Mouse (Mus musculus): ENCODE data around the gene Lefty2. TPM values are rescaled to one million over a fixed set of nuclear protein-coding genes. Genes with fewer than 3 reads are reported as not detected.
"Not testable (repeated sequence)": the region's sequence is repeated elsewhere in the genome, so short reads cannot be mapped to it uniquely, and the experiment has no call there.

Lefty2 gene
- polyA plus RNA-seq, 1 experiment from 2014 or later, result 0.27 TPM

DNA sequence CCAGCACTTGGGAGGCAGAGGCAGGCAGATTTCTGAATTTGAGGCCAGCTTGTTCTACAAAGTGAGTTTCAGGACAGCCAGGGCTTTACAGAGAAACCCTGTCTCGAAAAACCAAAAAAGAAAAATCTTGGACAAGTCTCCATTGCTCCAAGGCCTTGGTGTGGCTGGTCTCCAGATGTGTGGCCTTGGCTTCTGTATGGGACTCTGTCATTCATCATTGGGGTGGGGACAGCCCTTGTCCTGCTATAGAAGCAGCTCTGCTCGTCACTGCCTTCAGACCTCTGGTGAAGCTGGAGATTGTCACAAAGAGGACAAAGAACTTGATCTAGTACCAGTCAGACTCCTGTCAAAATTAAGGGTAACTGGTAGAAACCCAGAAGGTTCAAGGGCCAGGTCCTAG lies 18.3 kb upstream of the Lefty2 start:
- Histone ChIP-seq H3K9me3 (no peaks in the 10 kb centered on the region), H3K4me3 (no peak overlapping the region), H3K9ac (no peak overlapping the region), H3K27ac (no peak overlapping the region), H3K4me1 (no peaks in the 10 kb centered on the region), H3K4me2 (replicated peaks) (no peak overlapping the region), H3K36me3 (no peaks in the 10 kb centered on the region), H3K27me3 (no peaks in the 10 kb centered on the region)
- 67% methylated on average over 2 of the region's 2 CpGs for WGBS
- no peak for ATAC-seq (ENCODE audit: low FRiP score, low read depth)

DNA sequence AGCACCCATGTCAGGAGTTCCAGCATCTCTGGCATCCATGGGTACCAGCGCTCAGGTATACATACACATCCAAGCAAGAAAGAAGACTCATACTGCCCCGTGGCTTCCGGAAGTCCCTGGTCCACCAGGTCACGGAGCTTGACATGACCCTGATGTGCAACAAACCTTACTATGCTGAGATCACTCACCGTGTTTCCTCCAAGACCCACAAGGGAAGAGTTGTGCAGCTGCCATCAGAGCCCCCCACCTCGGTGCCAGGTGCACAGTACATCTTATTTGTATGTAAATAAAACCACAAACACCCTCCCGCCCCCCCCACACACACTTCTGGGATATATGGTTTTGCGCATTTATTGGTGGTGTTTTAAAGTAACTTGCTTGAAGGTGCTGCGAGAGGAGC lies 17.8 kb upstream of the Lefty2 start:
- H3K27ac ChIP-seq, result no peak overlapping the region
- WGBS, result 85% methylated on average over 9 of the region's 9 CpGs
- ATAC-seq (ENCODE audit: low FRiP score, low read depth), result no peak
- no peak overlapping the region for H3K9ac ChIP-seq
- H3K9me3 ChIP-seq, result no peaks in the 10 kb centered on the region
- H3K27me3 ChIP-seq, result no peaks in the 10 kb centered on the region
- H3K4me1 ChIP-seq, result no peaks in the 10 kb centered on the region
- no peak overlapping the region for H3K4me2 ChIP-seq (replicated peaks)
- H3K4me3 ChIP-seq, result no peak overlapping the region
- H3K36me3 ChIP-seq, result no peaks in the 10 kb centered on the region

GRCm38 (mm10) chr1:180877466-180877865 lies 15.4 kb upstream of the Lefty2 start:
- no peak overlapping the region for H3K9ac ChIP-seq

DNA sequence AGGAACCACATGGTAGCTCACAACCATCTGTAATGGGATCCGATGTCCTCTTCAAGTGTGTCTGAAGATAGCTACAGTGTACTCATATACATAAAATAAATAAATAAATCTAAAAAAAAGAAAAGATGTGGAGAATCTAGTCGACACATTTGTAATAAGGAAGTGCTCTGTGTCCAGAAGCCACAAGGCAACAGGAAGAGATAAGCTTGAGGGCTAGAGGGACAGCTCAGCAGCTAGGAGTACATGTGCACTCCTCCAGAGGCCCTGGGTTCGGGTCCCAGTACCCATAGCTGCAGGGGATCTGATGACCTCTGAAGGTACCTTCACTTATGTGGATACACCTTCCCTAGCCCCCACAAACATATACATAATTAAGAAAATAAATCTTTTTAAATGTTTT lies 11.1 kb upstream of the Lefty2 start:
- H3K9me3 ChIP-seq, result no peaks in the 10 kb centered on the region
- H3K9ac ChIP-seq, result no peak overlapping the region
- H3K36me3 ChIP-seq, result no peaks in the 10 kb centered on the region
- ATAC-seq (ENCODE audit: low FRiP score, low read depth), result no peak
- H3K27me3 ChIP-seq, result no peaks in the 10 kb centered on the region
- H3K4me3 ChIP-seq, result no peak overlapping the region
- H3K4me2 ChIP-seq (replicated peaks), result no peak overlapping the region
- H3K4me1 ChIP-seq, result no peaks in the 10 kb centered on the region
- H3K27ac ChIP-seq, result no peak overlapping the region
- 79% methylated on average over 3 of the region's 3 CpGs for WGBS

More at GRCm38 (mm10) chr1:180877466-180877865, 15.4 kb upstream of the Lefty2 start:
- 79% methylated on average over 4 of the region's 4 CpGs for WGBS
- Histone ChIP-seq H3K4me1 (no peaks in the 10 kb centered on the region), H3K9me3 (no peaks in the 10 kb centered on the region), H3K4me2 (replicated peaks) (no peak overlapping the region), H3K36me3 (no peaks in the 10 kb centered on the region), H3K27ac (no peak overlapping the region), H3K27me3 (no peaks in the 10 kb centered on the region), H3K4me3 (no peak overlapping the region)
- no peak for ATAC-seq (ENCODE audit: low FRiP score, low read depth)

DNA sequence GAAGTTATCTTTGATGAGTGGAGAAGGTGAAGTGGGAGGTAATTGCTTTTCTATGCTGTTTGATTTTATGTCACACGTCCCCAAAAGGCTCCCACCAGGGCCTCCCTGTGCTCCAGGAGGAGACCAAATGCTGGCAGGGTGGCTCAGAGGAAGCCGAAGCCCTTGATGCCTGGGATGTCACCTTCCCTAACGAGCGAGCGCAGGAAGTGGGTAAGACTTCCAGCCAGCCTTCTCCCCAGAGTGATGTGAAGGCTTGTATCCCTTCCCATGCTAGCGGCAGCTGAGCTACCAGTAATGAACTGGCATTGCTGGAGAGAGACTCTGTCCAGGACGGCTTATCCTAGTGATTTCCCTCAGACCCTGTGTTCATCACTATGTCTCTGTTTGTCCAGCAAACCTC lies 9.2 kb upstream of the Lefty2 start:
- H3K4me3 ChIP-seq, result no peak overlapping the region
- H3K9me3 ChIP-seq, result no peaks in the 10 kb centered on the region
- ATAC-seq (ENCODE audit: low FRiP score, low read depth), result no peak
- no peaks in the 10 kb centered on the region for H3K27me3 ChIP-seq
- H3K9ac ChIP-seq, result no peak overlapping the region
- WGBS, result 21% methylated on average over 7 of the region's 7 CpGs
- no peaks in the 10 kb centered on the region for H3K36me3 ChIP-seq
- H3K4me2 ChIP-seq (replicated peaks), result no peak overlapping the region
- H3K27ac ChIP-seq, result no peak overlapping the region
- H3K4me1 ChIP-seq, result peaks cover 6% of the 10 kb centered on the region

DNA sequence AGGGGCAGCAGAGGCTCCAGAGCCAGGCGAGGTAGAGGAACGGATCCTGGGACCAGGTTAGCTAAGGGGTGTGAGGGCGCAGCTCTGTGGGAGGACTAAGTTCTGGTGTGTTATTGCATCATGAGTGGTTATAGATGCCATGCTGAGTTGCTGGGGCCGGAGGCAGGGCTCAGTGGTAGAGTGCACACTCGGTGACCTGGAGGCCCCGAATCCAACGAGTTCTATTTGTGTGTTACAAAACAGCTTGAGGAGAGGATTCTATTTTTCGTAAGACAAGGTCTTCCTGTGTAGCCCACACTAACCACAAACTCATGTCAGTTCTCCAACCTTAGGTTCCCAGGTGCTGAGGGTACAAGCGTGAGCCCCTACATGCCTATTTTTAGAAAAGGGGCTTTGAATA lies 8.4 kb upstream of the Lefty2 start:
- Histone ChIP-seq H3K9me3 (no peaks in the 10 kb centered on the region), H3K9ac (no peak overlapping the region), H3K4me2 (replicated peaks) (no peak overlapping the region), H3K4me1 (peaks cover 13% of the 10 kb centered on the region), H3K36me3 (no peaks in the 10 kb centered on the region), H3K27ac (no peak overlapping the region), H3K27me3 (no peaks in the 10 kb centered on the region), H3K4me3 (no peak overlapping the region)
- WGBS, result 72% methylated on average over 9 of the region's 9 CpGs
- no peak for ATAC-seq (ENCODE audit: low FRiP score, low read depth)

- peaks cover 13% of the 10 kb centered on the region for H3K4me1 ChIP-seq
- H3K9ac ChIP-seq, result peak overlapping the region; percentile 35; the same call in 1 of the 2 replicates
- WGBS, result 2% methylated on average over 13 of the region's 13 CpGs
- H3K27me3 ChIP-seq, result peaks cover 21% of the 10 kb centered on the region
- H3K27ac ChIP-seq, result peak overlapping the region; percentile 52; the same call in 1 of the 2 replicates
- H3K4me2 ChIP-seq (replicated peaks), result peak overlapping the region; percentile 54
- no peaks in the 10 kb centered on the region for H3K36me3 ChIP-seq
- peak overlapping the region; percentile 11 for H3K4me3 ChIP-seq
- ATAC-seq (ENCODE audit: low FRiP score, low read depth), result peak; percentile 64
- H3K9me3 ChIP-seq, result no peaks in the 10 kb centered on the region
These were observed 4.3 kb upstream of the Lefty2 start for GRCm38 (mm10) chr1:180888556-180889042.

DNA sequence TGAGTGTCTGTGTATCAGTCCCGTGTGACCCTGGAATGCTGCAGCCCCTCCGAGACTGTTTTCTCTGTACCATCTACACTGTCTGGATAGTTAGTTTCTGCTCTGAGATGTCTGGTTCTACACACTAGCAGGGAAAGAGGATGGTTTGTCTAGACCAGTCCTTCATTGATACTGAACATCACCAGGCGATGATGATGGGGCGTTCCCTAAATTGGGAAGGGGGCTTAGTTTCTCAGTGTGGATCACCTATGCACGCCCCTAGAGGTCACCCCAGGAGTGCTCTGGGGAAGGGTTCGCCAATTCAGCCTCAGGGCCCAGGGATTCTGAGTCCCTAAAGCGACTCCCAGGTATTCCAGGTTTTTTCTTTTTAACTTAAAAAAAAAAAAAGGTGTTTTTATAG lies 3.7 kb upstream of the Lefty2 start:
- no peaks in the 10 kb centered on the region for H3K9me3 ChIP-seq
- peak overlapping the region; percentile 54 for H3K4me2 ChIP-seq (replicated peaks)
- 28% methylated on average over 7 of the region's 7 CpGs for WGBS
- peak overlapping the region; percentile 48; the same call in 1 of the 2 replicates for H3K27ac ChIP-seq
- no peak for ATAC-seq (ENCODE audit: low FRiP score, low read depth)
- peaks cover 27% of the 10 kb centered on the region for H3K27me3 ChIP-seq
- H3K36me3 ChIP-seq, result no peaks in the 10 kb centered on the region
- peak overlapping the region; percentile 11; the same call in 1 of the 2 replicates for H3K4me3 ChIP-seq
- H3K9ac ChIP-seq, result peak overlapping the region; percentile 35; the same call in 1 of the 2 replicates
- H3K4me1 ChIP-seq, result peaks cover 13% of the 10 kb centered on the region

- no peak for ATAC-seq (ENCODE audit: low FRiP score, low read depth)
- Histone ChIP-seq H3K4me2 (replicated peaks) (no peak overlapping the region), H3K9ac (no peak overlapping the region), H3K4me1 (peaks cover 19% of the 10 kb centered on the region), H3K27me3 (peaks cover 33% of the 10 kb centered on the region), H3K27ac (no peak overlapping the region), H3K9me3 (no peaks in the 10 kb centered on the region), H3K36me3 (no peaks in the 10 kb centered on the region), H3K4me3 (no peak overlapping the region)
- 47% methylated on average over 6 of the region's 6 CpGs for WGBS
These were observed 3.1 kb upstream of the Lefty2 start for GRCm38 (mm10) chr1:180889841-180890240.

DNA sequence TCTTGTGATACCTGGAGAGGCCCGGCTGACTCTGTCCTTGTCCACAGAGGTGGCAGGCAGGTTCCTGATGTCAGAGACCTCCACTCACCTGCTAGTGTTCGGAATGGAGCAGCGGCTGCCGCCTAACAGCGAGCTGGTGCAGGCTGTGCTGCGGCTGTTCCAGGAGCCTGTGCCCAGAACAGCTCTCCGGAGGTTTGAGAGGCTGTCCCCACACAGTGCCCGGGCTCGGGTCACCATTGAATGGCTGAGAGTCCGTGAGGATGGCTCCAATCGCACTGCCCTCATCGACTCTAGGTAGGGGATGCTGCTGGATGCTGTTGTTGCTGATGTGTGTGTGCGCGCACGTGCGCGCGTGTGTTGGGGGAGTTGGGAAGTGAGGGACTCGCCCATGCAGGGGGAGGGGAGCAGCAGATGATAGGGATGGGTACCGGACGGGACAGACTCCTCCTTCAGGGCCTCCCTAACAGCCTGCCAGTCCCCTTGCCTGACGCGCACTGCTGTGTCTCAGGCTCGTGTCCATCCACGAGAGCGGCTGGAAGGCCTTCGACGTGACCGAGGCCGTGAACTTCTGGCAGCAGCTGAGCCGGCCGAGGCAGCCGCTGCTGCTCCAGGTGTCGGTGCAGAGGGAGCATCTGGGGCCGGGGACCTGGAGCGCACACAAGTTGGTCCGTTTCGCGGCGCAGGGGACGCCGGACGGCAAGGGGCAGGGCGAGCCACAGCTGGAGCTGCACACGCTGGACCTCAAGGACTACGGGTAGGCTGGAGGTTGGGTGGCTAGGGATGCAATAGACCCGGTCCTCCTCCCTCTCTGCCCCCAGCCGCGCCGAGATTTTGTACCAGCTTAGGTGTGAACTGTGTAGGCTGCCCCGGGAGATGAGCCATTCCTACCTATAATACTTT lies 1.4 kb downstream of the Lefty2 start:
- 3% methylated on average over 51 of the region's 51 CpGs for WGBS
- peak overlapping the region; percentile 28 for H3K4me3 ChIP-seq
- not testable (repeated sequence) for H3K4me1 ChIP-seq, H3K27ac ChIP-seq, H3K9me3 ChIP-seq, H3K36me3 ChIP-seq
- H3K9ac ChIP-seq, result 0 out of 2 replicates have a peak overlapping the region, but pooled peaks have one; percentile 31
- ATAC-seq (ENCODE audit: low FRiP score, low read depth), result 0 out of 2 replicates have a peak, but pooled peaks have one; percentile 39
- H3K27me3 ChIP-seq, result peaks cover 47% of the 10 kb centered on the region
- H3K4me2 ChIP-seq (replicated peaks), result peak overlapping the region; percentile 54

DNA sequence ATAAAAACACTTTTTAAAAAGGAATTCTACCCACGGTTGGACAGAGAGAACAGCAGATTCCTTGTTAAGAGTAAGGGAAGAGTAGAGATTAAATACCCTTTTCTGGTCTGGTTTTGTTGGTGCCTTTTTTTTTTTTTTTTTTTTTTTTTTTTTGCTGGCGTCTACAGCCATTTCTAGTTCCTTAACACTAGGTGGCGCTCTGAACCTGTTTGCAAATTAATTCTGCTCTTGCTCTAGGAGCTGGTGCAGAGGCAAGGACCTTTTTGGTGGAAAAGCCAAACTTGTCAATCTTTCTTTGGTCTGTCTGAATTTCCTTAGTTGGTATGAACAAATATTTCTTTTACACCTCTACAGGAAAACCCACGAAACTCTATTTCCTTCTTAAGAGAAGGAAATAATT lies 8.2 kb downstream of the Lefty2 start:
- Histone ChIP-seq H3K9ac (no peak overlapping the region; the same call in 1 of the 2 replicates), H3K27me3 (peaks cover 3% of the 10 kb centered on the region; the same call in 1 of the 2 replicates), H3K27ac (no peak overlapping the region), H3K4me2 (replicated peaks) (no peak overlapping the region), H3K9me3 (no peaks in the 10 kb centered on the region), H3K4me1 (peaks cover 14% of the 10 kb centered on the region), H3K36me3 (peaks cover 6% of the 10 kb centered on the region), H3K4me3 (no peak overlapping the region)
- 3% methylated on average over 4 of the region's 4 CpGs for WGBS
- no peak for ATAC-seq (ENCODE audit: low FRiP score, low read depth)

- Histone ChIP-seq H3K4me3 (no peak overlapping the region), H3K4me1 (peaks cover 20% of the 10 kb centered on the region), H3K9ac (no peak overlapping the region), H3K36me3 (peaks cover 24% of the 10 kb centered on the region), H3K4me2 (replicated peaks) (no peak overlapping the region), H3K27me3 (no peaks in the 10 kb centered on the region), H3K27ac (no peak overlapping the region), H3K9me3 (no peaks in the 10 kb centered on the region)
- WGBS, result 36% methylated on average over 5 of the region's 5 CpGs
- ATAC-seq (ENCODE audit: low FRiP score, low read depth), result no peak
These were observed 10.0 kb downstream of the Lefty2 start for GRCm38 (mm10) chr1:180902915-180903314.
